Mouse (Mus musculus) urinary bladder, postnatal 0 days (tissue): ENCODE results near the gene Vmn1r202. TPM values are rescaled to one million over a fixed set of nuclear protein-coding genes. Genes with fewer than 3 reads are reported as not detected.

Experiments
- polyA plus RNA-seq: library from polyadenylated mRNA; unstranded; fragments of >200 nt; fragmentation: Nextera tagmentation; extraction: Ambion mirVana; gene quantifications from 2 replicates; pipeline ENCODE4 v1.2.1, GENCODE M21; 2015

The Vmn1r202 gene
- polyA plus RNA-seq = not detected in 2 replicates

GRCm38 (mm10) chr13:22505281-22505680, at the start of gene Vmn1r202:
Gene Vmn1r202 (minus strand): TSS chr13:22505381.

GRCm38 (mm10) chr13:22552898-22553297, 47.7 kb upstream of the Vmn1r202 start, which contains the start of gene Vmn1r204:
Gene Vmn1r204 (plus strand): TSS chr13:22553198.

GRCm38 (mm10) chr13:22517814-22518213, 12.6 kb upstream of the Vmn1r202 start, which contains the start of gene Vmn1r203:
Gene Vmn1r203 (plus strand): TSS chr13:22518114.

GRCm38 (mm10) chr13:22471623-22472022, 33.6 kb downstream of the Vmn1r202 start, which contains the start of gene Vmn1r201:
Gene Vmn1r201 (plus strand): TSS chr13:22471923.

Other genes starting within 250 kb of the Vmn1r202 start
- gene Vmn1r195, start 234.9 kb downstream of the Vmn1r202 start, polyA plus RNA-seq = not detected in 2 replicates
- gene Vmn1r196, start 215.5 kb downstream of the Vmn1r202 start, polyA plus RNA-seq = not detected in 2 replicates
- not detected in 2 replicates for gene Vmn1r197, start 180.8 kb downstream of the Vmn1r202 start, polyA plus RNA-seq
- not detected in 2 replicates for gene Vmn1r198, start 155.0 kb downstream of the Vmn1r202 start, polyA plus RNA-seq
- not detected in 2 replicates for gene Vmn1r199, start 125.6 kb downstream of the Vmn1r202 start, polyA plus RNA-seq
- gene Vmn1r200, start 115.0 kb downstream of the Vmn1r202 start, polyA plus RNA-seq = not detected in 2 replicates
- gene Vmn1r201, start 33.5 kb downstream of the Vmn1r202 start, polyA plus RNA-seq = not detected in 2 replicates
- gene Vmn1r203, start 12.7 kb upstream of the Vmn1r202 start, polyA plus RNA-seq = not detected in 2 replicates
- gene Vmn1r204, start 47.8 kb upstream of the Vmn1r202 start, polyA plus RNA-seq = not detected in 2 replicates
- not detected in 2 replicates for gene Vmn1r205, start 87.6 kb upstream of the Vmn1r202 start, polyA plus RNA-seq
- gene Vmn1r206, start 118.9 kb upstream of the Vmn1r202 start, polyA plus RNA-seq = not detected in 2 replicates
- gene Vmn1r207-ps, start 224.2 kb upstream of the Vmn1r202 start, polyA plus RNA-seq = not detected in 2 replicates